Comparison of ENCODE assay signal across 8 mouse cellular contexts in genomic region chr8:122500856-122501255, GRCm38 (mm10). TPM values are rescaled to one million over a fixed set of nuclear protein-coding genes. Genes with fewer than 3 reads are reported as not detected.
A peak's percentile ranks its signal among the peaks of the same experiment; 100 is the strongest.
DNase-seq lines count a peak whose midpoint lies in the region; ATAC-seq lines count a peak whose summit lies in the region.

No protein-coding gene starts in this region.

- no peaks in the 10 kb centered on the region for H3K9me3 ChIP-seq in liver, embryonic 12.5 days (replicated peaks)
- no peaks in the 10 kb centered on the region for H3K9me3 ChIP-seq in neural tube, embryonic 11.5 days (ENCODE audit: control insufficient read depth, low read length)
- H3K9me3 ChIP-seq in stomach, embryonic 15.5 days, result no peaks in the 10 kb centered on the region

- no peak overlapping the region for H3K27ac ChIP-seq in liver, embryonic 12.5 days
- H3K27ac ChIP-seq in neural tube, embryonic 11.5 days (ENCODE audit: low read depth, low read length), result no peak overlapping the region
- H3K27ac ChIP-seq in stomach, embryonic 15.5 days, result no peak overlapping the region

- peaks cover 100% of the 10 kb centered on the region for H3K36me3 ChIP-seq in liver, embryonic 12.5 days
- H3K36me3 ChIP-seq in neural tube, embryonic 11.5 days (ENCODE audit: control insufficient read depth, insufficient read depth, low read length), result no peaks in the 10 kb centered on the region
- peaks cover 27% of the 10 kb centered on the region for H3K36me3 ChIP-seq in stomach, embryonic 15.5 days

- H3K9ac ChIP-seq in liver, embryonic 12.5 days, result no peak overlapping the region
- no peak overlapping the region for H3K9ac ChIP-seq in neural tube, embryonic 11.5 days (ENCODE audit: low read length)
- no peak overlapping the region for H3K9ac ChIP-seq in stomach, embryonic 15.5 days

- H3K4me3 ChIP-seq in liver, embryonic 12.5 days, result no peak overlapping the region
- H3K4me3 ChIP-seq in neural tube, embryonic 11.5 days (ENCODE audit: low read depth, low read length), result no peak overlapping the region
- no peak overlapping the region for H3K4me3 ChIP-seq in stomach, embryonic 15.5 days (replicated peaks)

- no peaks in the 10 kb centered on the region for H3K27me3 ChIP-seq in liver, embryonic 12.5 days (replicated peaks)
- no peaks in the 10 kb centered on the region for H3K27me3 ChIP-seq in neural tube, embryonic 11.5 days (ENCODE audit: control insufficient read depth, insufficient read depth, low read length)
- H3K27me3 ChIP-seq in stomach, embryonic 15.5 days (replicated peaks), result no peaks in the 10 kb centered on the region

- H3K4me2 ChIP-seq in liver, embryonic 12.5 days, result no peak overlapping the region
- H3K4me2 ChIP-seq in neural tube, embryonic 11.5 days (ENCODE audit: low read depth), result no peak overlapping the region
- H3K4me2 ChIP-seq in stomach, embryonic 15.5 days, result no peak overlapping the region

- ATAC-seq in liver, embryonic 12.5 days, result peak; percentile 62
- no peak for ATAC-seq in neural tube, embryonic 11.5 days (ENCODE audit: insufficient read depth, low FRiP score, low TSS enrichment)
- peak; percentile 45 for ATAC-seq in stomach, embryonic 15.5 days (ENCODE audit: insufficient read depth, low FRiP score, low read depth)

- H3K4me1 ChIP-seq in liver, embryonic 12.5 days, result no peaks in the 10 kb centered on the region
- 0 out of 2 replicates have a peak, but pooled peaks cover 3% of the 10 kb centered on the region for H3K4me1 ChIP-seq in neural tube, embryonic 11.5 days (ENCODE audit: control insufficient read depth, insufficient read depth, low read length)
- H3K4me1 ChIP-seq in stomach, embryonic 15.5 days, result no peaks in the 10 kb centered on the region

- DNase-seq in A20 (ENCODE audit: low read depth, low spot score), result peak; percentile 77
- DNase-seq in adrenal gland, postnatal 10 days, result peak; percentile 88
- DNase-seq in embryo, embryonic 9.5 days (ENCODE audit: extremely low spot score), result peak; percentile 77
- peak; percentile 82 for DNase-seq in heart, adult 8-10 months (ENCODE audit: low spot score)
- peak; percentile 91 for DNase-seq in kidney, postnatal 10 days
- peak; percentile 78 for DNase-seq in neural tube, embryonic 11.5 days (ENCODE audit: low spot score)

- 42% methylated on average over 10 of the region's 10 CpGs for WGBS in liver, embryonic 12.5 days (ENCODE audit: insufficient replicate concordance)
- 41% methylated on average over 10 of the region's 10 CpGs for WGBS in neural tube, embryonic 11.5 days
- WGBS in stomach, embryonic 15.5 days, result 37% methylated on average over 10 of the region's 10 CpGs

RNA-seq across cellular contexts. Expression of gene Ctu2, which starts 24.9 kb away (rescaled TPM):
- 10 to 100 TPM; 21.2 to 21.4 TPM for total RNA-seq in adrenal gland, postnatal 10 days (2021)
- 10 to 100 TPM in 1 of 4 experiments, 1 to 10 TPM in 3; 5.0 to 12.4 (median 7.7) TPM for total RNA-seq in heart, adult 8-10 months (2022)
- 37.1 and 38.7 TPM in 2 replicates for polyA plus RNA-seq in liver, embryonic 12.5 days (2016; fragmentation: Nextera tagmentation; extraction: Ambion mirVana)
- polyA plus RNA-seq in neural tube, embryonic 11.5 days (2014; fragmentation: Nextera tagmentation; extraction: Ambion mirVana), result 62.0 and 76.9 TPM in 2 replicates
- polyA plus RNA-seq in stomach, embryonic 15.5 days (2015; fragmentation: Nextera tagmentation; extraction: Ambion mirVana), result 44.8 and 45.6 TPM in 2 replicates

RNA-seq across cellular contexts. Expression of gene Rnf166, which starts 25.0 kb away (rescaled TPM):
- 10 to 100 TPM; 40.4 to 42.0 TPM for total RNA-seq in adrenal gland, postnatal 10 days (2021)
- total RNA-seq in heart, adult 8-10 months (2022), result 10 to 100 TPM; 38.4 to 68.1 (median 57.1) TPM
- 16.6 and 17.3 TPM in 2 replicates for polyA plus RNA-seq in liver, embryonic 12.5 days (2016; fragmentation: Nextera tagmentation; extraction: Ambion mirVana)
- 30.1 and 31.1 TPM in 2 replicates for polyA plus RNA-seq in neural tube, embryonic 11.5 days (2014; fragmentation: Nextera tagmentation; extraction: Ambion mirVana)
- polyA plus RNA-seq in stomach, embryonic 15.5 days (2015; fragmentation: Nextera tagmentation; extraction: Ambion mirVana), result 35.1 and 38.5 TPM in 2 replicates

RNA-seq across cellular contexts. Expression of gene Snai3, which starts 40.3 kb away (rescaled TPM):
- total RNA-seq in adrenal gland, postnatal 10 days (2021), result 1 to 10 TPM in 1 of 2 experiments, under 1 TPM in 1; 0.27 to 1.5 TPM
- total RNA-seq in heart, adult 8-10 months (2022), result 10 to 100 TPM in 2 of 4 experiments, 1 to 10 TPM in 2; 2.7 to 14.4 (median 8.2) TPM
- 0.18 and 0.36 TPM in 2 replicates for polyA plus RNA-seq in liver, embryonic 12.5 days (2016; fragmentation: Nextera tagmentation; extraction: Ambion mirVana)
- not detected in 2 replicates for polyA plus RNA-seq in neural tube, embryonic 11.5 days (2014; fragmentation: Nextera tagmentation; extraction: Ambion mirVana)
- polyA plus RNA-seq in stomach, embryonic 15.5 days (2015; fragmentation: Nextera tagmentation; extraction: Ambion mirVana), result 0.31 and 0.70 TPM in 2 replicates

RNA-seq across cellular contexts. Expression of gene Piezo1, which starts 50.3 kb away (rescaled TPM):
- total RNA-seq in adrenal gland, postnatal 10 days (2021), result 10 to 100 TPM; 31.5 to 41.5 TPM
- total RNA-seq in heart, adult 8-10 months (2022), result 10 to 100 TPM; 13.2 to 17.4 (median 13.7) TPM
- polyA plus RNA-seq in liver, embryonic 12.5 days (2016; fragmentation: Nextera tagmentation; extraction: Ambion mirVana), result 21.7 and 24.4 TPM in 2 replicates
- polyA plus RNA-seq in neural tube, embryonic 11.5 days (2014; fragmentation: Nextera tagmentation; extraction: Ambion mirVana), result 5.5 and 7.5 TPM in 2 replicates
- 12.8 and 16.3 TPM in 2 replicates for polyA plus RNA-seq in stomach, embryonic 15.5 days (2015; fragmentation: Nextera tagmentation; extraction: Ambion mirVana)

RNA-seq across cellular contexts. Expression of gene Mvd, which starts 57.6 kb away (rescaled TPM):
- total RNA-seq in adrenal gland, postnatal 10 days (2021), result 1 to 10 TPM; 7.4 to 8.0 TPM
- 1 to 10 TPM; 3.9 to 5.6 (median 4.9) TPM for total RNA-seq in heart, adult 8-10 months (2022)
- 29.3 and 31.4 TPM in 2 replicates for polyA plus RNA-seq in liver, embryonic 12.5 days (2016; fragmentation: Nextera tagmentation; extraction: Ambion mirVana)
- polyA plus RNA-seq in neural tube, embryonic 11.5 days (2014; fragmentation: Nextera tagmentation; extraction: Ambion mirVana), result 53.7 and 58.5 TPM in 2 replicates
- 38.7 and 43.7 TPM in 2 replicates for polyA plus RNA-seq in stomach, embryonic 15.5 days (2015; fragmentation: Nextera tagmentation; extraction: Ambion mirVana)
